In genomic region chr10:68136051-68136450, GRCm38 (mm10) we compare ENCODE assay signal across 9 mouse cellular contexts.
DNase-seq lines count a peak whose midpoint lies in the region; ATAC-seq lines count a peak whose summit lies in the region.
"Had no signal": no experiment of that assay in that cellular context is flagged by ENCODE, and none has a peak within 500 bp of the region (broad histone marks: within the 10 kb centered on the region; RNA-seq: fewer than 3 reads in every experiment).

No protein-coding gene starts in this region.

- ATAC-seq in heart, embryonic 13.5 days (ENCODE audit: extremely low read depth, insufficient number of reproducible peaks, low FRiP score, low TSS enrichment), result no peak
- no peak for ATAC-seq in hindbrain, embryonic 14.5 days (ENCODE audit: low FRiP score)

- intact Hi-C loops in gastrocnemius, postnatal 14 days (cut with DNase I; ENCODE audit: low total_unique reads), result no loop called here

- peak overlapping the region; percentile 95 for H3K27ac ChIP-seq in heart, embryonic 13.5 days (replicated peaks)
- H3K27ac ChIP-seq in hindbrain, embryonic 14.5 days, result peak overlapping the region; percentile 43
- H3K27ac ChIP-seq in midbrain, embryonic 10.5 days (replicated peaks), result peak overlapping the region; percentile 83

- H3K9ac ChIP-seq in heart, embryonic 13.5 days, result peak overlapping the region; percentile 85
- peak overlapping the region; percentile 51 for H3K9ac ChIP-seq in hindbrain, embryonic 14.5 days

- H3K4me1 ChIP-seq in heart, embryonic 13.5 days, result peaks cover 72% of the 10 kb centered on the region
- peaks cover 32% of the 10 kb centered on the region for H3K4me1 ChIP-seq in hindbrain, embryonic 14.5 days (replicated peaks; ENCODE audit: control insufficient read depth, insufficient read depth, low read length)
- H3K4me1 ChIP-seq in midbrain, embryonic 10.5 days, result peaks cover 40% of the 10 kb centered on the region

- DNase-seq in heart, postnatal 4 days, result no peak
- peak; percentile 39 for DNase-seq in NIH3T3 (ENCODE audit: low read depth)
- no peak for DNase-seq in hindbrain, embryonic 14.5 days (ENCODE audit: low spot score)
- no peak for DNase-seq in midbrain, embryonic 10.5 days (ENCODE audit: low spot score)
- no peak for DNase-seq in gastrocnemius, postnatal 14 days
- no peak for DNase-seq in frontal cortex, adult 2 months (ENCODE audit: extremely low spot score in 1 of 2, low spot score in 1 of 2)
- no peak for DNase-seq in B cell, adult 2 months

- H3K4me2 ChIP-seq in heart, embryonic 13.5 days, result peak overlapping the region; percentile 74
- peak overlapping the region; percentile 52 for H3K4me2 ChIP-seq in hindbrain, embryonic 14.5 days (replicated peaks)

- peaks cover 31% of the 10 kb centered on the region for H3K36me3 ChIP-seq in heart, embryonic 13.5 days
- no peaks in the 10 kb centered on the region for H3K36me3 ChIP-seq in hindbrain, embryonic 14.5 days (replicated peaks; ENCODE audit: control insufficient read depth, insufficient read depth)
- H3K36me3 ChIP-seq in midbrain, embryonic 10.5 days, result peaks cover 14% of the 10 kb centered on the region
- H3K36me3 ChIP-seq: G1E had no signal

- no peaks in the 10 kb centered on the region for H3K27me3 ChIP-seq in heart, embryonic 13.5 days (replicated peaks)
- H3K27me3 ChIP-seq in hindbrain, embryonic 14.5 days (ENCODE audit: control insufficient read depth, insufficient read depth, low read length), result no peaks in the 10 kb centered on the region
- H3K27me3 ChIP-seq in midbrain, embryonic 10.5 days (ENCODE audit: low read depth, poor library complexity, severe bottlenecking), result no peaks in the 10 kb centered on the region

- peak overlapping the region; percentile 63 for H3K4me3 ChIP-seq in heart, embryonic 13.5 days
- peak overlapping the region; percentile 28 for H3K4me3 ChIP-seq in hindbrain, embryonic 14.5 days (replicated peaks; ENCODE audit: low read length)
- peak overlapping the region; percentile 49 for H3K4me3 ChIP-seq in midbrain, embryonic 10.5 days

- WGBS in heart, embryonic 13.5 days, result 2% methylated on average over 9 of the region's 9 CpGs
- WGBS in hindbrain, embryonic 14.5 days, result 1% methylated on average over 9 of the region's 9 CpGs
- 4% methylated on average over 9 of the region's 9 CpGs for WGBS in midbrain, embryonic 10.5 days

- H3K9me3 ChIP-seq in heart, embryonic 13.5 days, result no peaks in the 10 kb centered on the region
- no peaks in the 10 kb centered on the region for H3K9me3 ChIP-seq in hindbrain, embryonic 14.5 days (ENCODE audit: control insufficient read depth, low read length)
- no peaks in the 10 kb centered on the region; the same call in 1 of the 2 replicates for H3K9me3 ChIP-seq in midbrain, embryonic 10.5 days (replicated peaks)

Comparison
In these comparisons a context has a peak if more than half of its experiments do, and no peak if none do; other contexts are left out.
1. H3K27ac ChIP-seq: peak in every context shown above with its lines; median percentile 95 in heart, embryonic 13.5 days; 83 in midbrain, embryonic 10.5 days; 43 in hindbrain, embryonic 14.5 days.